Mouse (Mus musculus) adrenal gland, adult 10 weeks (tissue): ENCODE results near the gene Ncor1. TPM values are rescaled to one million over a fixed set of nuclear protein-coding genes. Genes with fewer than 3 reads are reported as not detected.

ENCODE experiments used
- polyA plus RNA-seq: library from polyadenylated mRNA; stranded (reverse); fragments of 350-450 nt; fragmentation: Illumina TruSeq; extraction: RNeasy Lipid Tissue Mini Kit (QIAGEN cat#74804); gene quantifications from one replicate; pipeline ENCODE4 v1.2.3, GENCODE M21; 2014; ENCODE audit warnings: low read depth, low replicate concordance

Ncor1 gene
- 269 TPM for polyA plus RNA-seq

GRCm38 (mm10) chr11:62458276-62458724 lies at the start of gene Ncor1, which contains the start of gene Pigl:
TSS of gene Ncor1 (minus strand) at chr11:62458541.
TSS of gene Pigl (plus strand) at chr11:62458460.

DNA sequence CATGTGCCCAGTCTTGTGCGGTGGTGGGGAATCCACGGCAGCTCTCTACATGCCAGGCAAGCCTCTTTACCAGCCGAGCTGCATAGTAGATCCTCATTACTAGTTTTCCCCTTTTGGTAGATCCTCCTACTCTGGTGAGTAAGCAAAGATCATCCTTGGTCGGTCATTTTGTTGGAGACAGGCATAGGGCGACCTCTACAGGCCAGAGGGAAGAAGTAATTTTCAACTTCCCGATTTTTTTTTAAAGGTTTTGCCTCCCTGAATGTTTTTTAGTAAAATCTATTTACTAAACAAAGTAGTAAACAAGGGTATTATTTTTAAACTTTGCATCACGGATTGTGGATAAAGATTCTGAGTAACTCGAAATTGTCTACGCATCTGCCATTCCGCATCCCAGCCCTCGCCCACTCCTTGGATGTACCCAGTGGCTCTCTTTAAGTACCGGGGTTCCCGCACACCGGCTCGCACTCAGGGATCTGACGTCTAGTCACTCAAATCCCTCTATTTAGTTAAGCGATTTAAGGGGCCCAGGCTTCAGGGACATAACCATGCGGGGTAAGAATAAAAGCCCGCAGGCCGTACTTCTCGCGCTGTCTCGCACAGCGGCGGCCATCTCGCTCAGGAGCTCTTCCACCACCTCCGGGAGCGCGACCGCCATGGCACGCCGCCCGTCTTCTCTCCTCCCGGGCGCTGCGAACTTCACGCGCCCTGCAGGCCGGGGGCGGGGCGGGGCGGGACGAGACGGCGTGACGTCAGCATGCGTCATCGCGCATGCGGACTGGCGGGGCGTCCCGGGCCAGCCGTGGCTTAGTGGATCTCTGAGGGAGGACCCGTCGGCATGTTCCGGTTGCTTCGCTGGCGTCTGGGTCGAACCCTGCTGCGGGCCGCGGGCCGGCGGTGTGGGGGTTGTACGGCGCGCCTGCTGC lies 177.4 kb downstream of the Ncor1 start, which contains the start of the genes Zswim7 and Ttc19:
Zswim7 (minus strand) TSS at position 701 of the 926 bp plus-strand sequence.
Ttc19 (plus strand) TSS at position 799 of the 926 bp plus-strand sequence.

Other genes with a start within 250 kb of the Ncor1 start
- gene Adora2b, start 209.6 kb downstream of the Ncor1 start, polyA plus RNA-seq: 0.41 TPM
- 3.2 TPM for gene Zswim7, start 177.2 kb downstream of the Ncor1 start, polyA plus RNA-seq
- gene Ttc19, start 177.1 kb downstream of the Ncor1 start, polyA plus RNA-seq: 80.1 TPM
- 5.2 TPM for gene Pigl, start 81 bp downstream of the Ncor1 start, polyA plus RNA-seq
- 24.9 TPM for gene Cenpv, start 80.7 kb upstream of the Ncor1 start, polyA plus RNA-seq
- gene Ubb, start 92.6 kb upstream of the Ncor1 start, polyA plus RNA-seq: 52.3 TPM
- gene Trpv2, start 115.9 kb upstream of the Ncor1 start, polyA plus RNA-seq: not detected
- 42.9 TPM for gene Lrrc75a, start 190.0 kb upstream of the Ncor1 start, polyA plus RNA-seq
- 34.5 TPM for gene Mmgt2, start 190.1 kb upstream of the Ncor1 start, polyA plus RNA-seq